Mouse (Mus musculus) neural tube, embryonic 10.5 days (tissue): ENCODE results near the gene Garnl3.

ENCODE experiments used
- DNase-seq: peaks from one replicate; pipeline ENCODE4 v3.0.0-alpha.2; 2017; ENCODE audit warnings: low spot score; ENCODE audit errors: extremely low spot score

The Garnl3 gene

DNA sequence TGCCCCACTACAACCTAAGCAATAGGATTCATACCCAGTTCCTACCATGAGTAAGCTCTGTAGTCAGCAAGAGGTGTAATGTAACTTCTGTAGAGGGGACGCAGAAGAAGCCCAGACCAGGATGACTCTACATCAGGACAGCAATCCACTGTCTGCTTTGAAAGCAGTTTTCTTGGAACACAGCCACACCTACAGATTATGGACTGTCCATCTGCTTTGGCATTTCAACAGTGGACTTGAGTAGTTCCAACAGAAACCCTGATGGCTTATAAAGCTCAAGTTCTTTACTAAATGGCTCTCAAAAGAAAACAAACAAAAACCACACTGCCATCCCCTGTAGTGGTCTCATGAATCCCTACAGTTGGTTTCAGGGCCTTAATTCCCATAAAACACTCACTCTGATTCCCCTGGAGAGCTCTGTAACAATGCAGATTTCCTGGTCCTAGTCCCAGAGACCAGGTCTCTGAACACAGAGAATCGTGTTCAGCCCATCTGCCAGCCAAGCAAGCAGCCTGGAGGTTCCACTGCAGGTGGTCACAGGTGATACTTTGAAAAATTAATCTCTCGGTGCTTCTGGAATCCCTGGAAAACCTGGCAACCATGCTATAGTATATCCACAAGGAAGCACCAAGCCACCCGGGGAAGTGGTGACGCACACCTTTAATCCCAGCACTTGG, 42.0 kb downstream of the Garnl3 start:
- DNase-seq = no peak

DNA sequence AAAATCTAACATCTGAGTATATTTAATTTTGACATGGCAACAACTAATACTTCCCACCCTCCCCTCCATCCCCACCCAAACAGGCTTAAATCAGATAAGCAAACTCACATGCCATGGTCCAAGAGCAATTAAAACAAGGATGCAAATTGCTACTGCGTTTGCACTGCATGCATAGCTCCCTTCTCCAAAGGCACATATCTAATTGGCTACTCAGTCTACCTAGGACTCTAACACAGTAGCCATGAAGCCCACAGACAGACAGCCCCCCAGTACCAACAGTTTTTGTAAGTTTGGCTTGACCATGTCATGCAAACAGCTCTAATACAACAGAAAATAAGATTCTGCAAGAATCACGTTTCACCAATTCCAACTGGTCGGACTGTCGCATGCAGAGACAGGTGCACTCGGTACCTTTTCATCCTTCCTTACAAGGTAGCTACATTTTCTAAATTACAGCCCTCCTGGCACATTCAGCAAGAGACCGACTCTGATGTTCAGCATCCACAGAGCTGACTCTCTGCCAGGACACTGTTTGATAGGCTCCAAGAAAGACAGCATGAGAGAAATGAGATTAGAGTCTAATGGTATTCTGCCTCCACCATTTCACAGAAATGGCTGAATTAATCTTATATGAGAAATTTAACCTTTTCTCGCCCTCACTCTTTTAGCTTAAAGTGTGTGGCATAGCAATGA, 44.6 kb downstream of the Garnl3 start:
- DNase-seq = no peak

DNA sequence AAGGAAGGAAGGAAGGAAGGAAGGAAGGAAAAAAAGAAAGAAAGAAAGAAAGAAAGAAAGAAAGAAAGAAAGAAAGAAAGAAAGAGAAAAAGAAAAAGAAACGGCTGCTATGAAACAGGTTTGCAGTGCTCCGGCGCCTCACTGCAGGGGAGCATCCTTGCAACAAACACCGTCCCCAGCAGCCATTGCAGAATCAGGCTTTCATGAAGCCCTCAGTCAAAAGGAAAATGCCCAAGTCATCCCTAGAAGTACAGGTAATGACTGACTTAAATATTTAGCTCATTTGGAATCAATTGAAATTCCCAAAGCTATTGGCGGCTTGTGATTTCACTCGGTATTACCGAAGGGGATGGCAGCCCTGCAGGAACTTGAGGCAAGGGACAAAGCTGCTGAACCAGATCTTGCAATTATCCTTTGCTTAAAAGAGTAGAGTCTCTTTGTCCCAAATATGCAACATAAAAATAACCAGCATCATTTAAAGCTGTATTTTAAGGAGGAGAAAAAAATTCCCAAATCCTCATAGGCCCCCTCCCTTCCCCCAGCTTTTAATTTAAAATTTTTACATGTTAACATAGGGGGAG, 45.3 kb downstream of the Garnl3 start:
- no peak for DNase-seq

DNA sequence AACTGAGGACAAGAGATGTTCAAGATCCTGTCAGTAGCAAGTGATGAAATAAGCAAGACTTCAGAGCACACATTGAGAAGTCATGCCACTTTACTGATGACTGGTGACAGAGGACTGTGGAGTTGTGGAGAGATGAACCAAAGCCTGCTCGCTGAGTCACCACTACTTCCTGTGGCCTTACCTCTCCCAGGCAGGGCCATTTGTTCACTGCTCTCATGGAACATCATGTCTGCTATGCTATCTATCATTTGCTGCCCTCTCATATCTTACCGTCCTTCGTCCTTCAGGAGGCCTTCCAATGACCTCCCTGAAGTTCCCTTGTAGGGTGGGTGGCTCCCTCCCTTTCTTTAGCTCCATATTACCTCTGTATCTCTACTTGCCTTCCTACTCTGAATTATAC, 47.2 kb downstream of the Garnl3 start:
- DNase-seq = no peak

DNA sequence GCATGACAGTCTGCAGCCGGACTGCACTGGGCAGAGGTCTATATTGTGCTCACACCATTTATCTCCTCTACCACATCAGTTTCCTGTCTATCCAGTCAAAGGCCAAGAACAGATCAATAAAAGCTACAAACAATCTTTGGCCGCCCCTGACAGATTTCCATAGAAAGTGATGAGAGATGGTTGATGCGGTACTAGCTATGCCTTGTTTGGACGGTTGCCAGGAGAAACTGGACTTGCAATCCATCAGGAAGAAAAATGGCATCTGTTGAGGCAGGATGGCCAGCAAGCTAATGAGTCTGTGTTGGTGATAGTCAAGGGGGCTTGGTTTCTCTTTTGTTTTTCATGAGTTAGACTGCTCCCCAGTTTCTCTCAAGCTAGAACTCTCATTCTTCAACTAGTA, 51.3 kb downstream of the Garnl3 start:
- DNase-seq = peak; percentile 16

DNA sequence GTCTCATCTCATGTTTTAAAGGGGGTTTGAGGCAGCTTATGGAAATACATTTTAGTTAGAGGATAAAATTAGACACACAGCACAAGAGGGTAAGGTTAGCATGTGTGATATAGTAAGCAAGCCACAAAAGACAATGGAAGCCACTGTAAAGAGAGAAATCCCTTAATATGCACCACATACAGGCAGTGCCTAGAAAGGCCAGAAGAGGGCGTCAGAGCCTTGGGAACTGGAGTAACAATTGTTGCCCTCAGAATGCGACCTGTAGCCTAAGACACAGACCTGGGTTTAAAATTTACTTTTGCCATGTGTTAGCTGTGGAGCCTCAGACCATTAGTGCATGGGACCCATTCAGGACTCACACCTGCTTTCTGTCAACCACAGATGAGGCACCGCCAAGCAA, 54.2 kb downstream of the Garnl3 start:
- peak; percentile 20 for DNase-seq

DNA sequence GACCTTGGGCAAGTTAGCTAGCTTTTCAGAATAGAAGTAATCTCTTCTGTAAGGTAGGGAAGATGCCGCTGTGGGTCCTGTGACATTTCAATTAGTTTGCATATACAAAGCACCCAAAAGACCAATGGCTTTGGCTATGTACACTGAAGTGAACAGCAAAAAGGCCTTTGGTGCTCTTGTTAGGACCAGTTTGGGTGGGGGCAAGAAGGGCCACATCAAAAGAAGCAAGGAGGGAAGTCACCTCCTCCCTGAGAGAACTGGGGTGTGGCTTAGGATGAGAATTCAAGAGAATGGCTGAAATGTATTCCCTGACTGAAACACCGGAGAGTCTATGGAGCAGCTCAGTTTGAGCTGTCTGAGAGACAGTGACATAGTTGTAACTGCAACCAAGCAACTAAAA, 56.5 kb downstream of the Garnl3 start:
- no peak for DNase-seq

DNA sequence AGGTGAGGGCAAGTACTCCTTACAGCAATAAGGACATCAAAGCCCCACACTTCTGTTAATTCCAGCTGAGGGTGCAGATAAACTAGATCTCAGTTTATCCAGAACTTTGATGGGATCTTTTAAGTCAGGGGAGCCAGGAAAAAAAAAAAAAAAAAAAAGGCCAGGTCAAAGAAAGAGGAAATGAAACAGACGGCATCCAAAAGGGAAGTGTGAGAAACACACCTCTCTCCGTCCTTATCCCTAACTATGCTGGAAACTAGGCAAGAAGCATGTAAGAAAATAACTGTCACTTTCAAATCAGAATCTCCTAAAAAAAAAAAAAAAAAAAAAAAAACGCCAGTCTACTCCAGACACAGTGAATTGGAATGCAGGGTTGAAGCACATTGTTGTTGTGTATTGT, 57.3 kb downstream of the Garnl3 start:
- no peak for DNase-seq

DNA sequence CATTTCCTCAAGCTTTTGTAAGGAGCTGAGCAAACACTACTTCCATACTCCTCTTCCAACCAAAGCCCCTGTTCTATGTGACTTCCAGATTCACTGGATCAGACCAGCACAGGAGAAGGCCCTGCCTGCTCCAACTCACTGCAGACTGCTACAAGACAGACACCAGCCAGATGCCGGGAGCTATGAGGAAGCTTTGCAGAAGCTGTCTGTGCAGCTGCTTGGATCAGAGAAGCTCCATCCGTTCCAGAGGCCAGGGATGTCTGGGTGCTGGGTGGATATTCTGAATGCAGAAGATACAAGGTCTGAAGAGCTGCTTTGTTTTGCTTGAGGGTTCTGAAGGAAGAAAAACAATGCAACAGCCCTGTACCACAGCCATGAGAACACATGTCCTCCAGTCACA, 59.1 kb downstream of the Garnl3 start:
- no peak for DNase-seq

DNA sequence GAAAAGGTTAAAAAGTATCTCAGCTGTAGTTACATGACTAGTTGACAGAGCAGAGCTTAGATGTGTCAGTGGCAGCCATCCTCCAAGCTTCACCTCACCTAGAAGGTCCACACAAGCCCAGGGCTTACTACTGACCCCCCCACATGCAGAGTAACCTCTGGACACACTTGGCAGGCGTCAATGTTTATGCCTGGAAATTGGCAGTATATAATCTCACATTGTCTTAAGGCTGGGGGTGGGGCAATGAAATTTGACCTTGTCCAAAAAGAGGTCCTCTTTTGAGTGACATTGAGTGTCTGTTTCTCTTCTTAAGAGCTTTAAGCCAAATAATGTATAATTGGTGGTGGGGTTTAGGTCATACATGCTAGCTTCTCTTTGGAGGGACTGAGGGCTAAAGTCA, 65.8 kb downstream of the Garnl3 start:
- no peak for DNase-seq

DNA sequence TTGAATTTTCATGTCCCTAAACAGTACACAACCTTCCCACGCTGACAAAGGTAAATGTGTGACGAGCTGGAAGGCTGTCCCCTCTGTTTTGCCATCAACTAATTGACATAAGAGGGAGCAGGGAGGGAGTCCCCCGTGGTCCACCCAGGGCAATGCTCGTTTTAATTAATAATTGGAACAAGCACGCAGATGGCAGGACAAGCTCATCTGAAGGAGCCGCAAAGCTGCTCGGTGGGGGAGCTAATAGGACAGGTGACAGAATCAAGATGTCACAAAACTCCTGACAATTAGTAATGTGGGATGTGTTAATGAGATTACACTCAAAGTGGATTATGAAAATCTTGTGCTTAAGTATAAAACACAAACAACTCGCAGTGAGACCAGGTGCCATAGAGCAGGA, 68.7 kb downstream of the Garnl3 start:
- DNase-seq = no peak

DNA sequence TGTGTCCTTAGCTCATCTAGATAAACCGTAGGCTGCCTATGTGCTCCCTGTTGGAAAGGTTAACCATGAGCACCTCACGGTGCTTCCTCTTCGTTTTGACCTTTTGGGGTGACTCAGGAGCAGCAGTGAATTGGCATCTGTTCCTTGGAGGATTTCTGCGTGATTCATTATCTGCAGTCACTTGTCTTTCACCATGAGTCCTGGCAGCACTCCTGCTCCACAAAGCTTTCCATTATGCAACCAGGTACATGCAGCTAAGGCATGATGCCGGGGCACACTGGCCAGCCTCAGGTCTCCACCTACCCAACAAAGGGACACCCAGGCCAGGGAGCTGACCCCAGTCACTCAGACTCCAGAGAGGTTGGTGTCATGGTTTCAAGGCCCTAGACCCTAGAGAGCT, 72.5 kb downstream of the Garnl3 start:
- no peak for DNase-seq

DNA sequence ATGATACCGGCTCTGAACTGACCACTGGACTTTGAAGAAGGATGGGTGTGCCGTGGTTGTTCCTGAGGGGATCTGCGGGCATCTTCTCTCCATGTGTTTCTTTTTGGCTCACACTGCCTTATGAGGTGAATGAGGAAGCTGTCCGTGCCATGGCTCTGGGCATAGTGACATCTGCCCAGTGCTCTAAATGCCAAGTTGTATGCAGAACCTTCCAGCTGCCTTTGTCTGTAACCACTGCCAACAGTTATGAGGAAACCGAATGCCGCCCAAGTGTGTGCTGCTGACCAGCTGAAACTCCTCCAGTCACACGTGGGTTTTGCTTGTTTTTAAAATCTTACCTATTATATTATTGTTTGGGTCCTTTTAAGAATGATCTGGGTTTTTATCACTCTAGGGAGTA, 73.9 kb downstream of the Garnl3 start:
- DNase-seq = no peak

DNA sequence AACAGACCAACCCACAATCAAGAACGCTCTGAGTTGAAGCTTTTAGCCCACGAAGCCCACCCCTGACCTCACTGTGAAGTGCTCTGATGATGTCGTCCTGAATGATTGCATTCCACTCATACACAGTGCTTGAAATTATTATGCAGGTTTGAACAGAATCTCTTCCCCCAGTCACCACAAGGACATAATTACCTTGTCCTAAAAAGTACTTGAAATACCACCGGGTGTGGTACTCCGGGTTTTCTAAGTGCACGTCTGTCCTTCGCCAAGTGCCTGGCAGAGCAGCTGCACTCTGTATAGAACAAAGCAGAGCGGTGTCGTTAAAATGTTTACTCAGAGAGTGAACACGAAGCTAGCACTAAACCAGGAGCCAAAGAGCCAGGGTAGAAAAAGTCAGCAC, 77.5 kb downstream of the Garnl3 start:
- no peak for DNase-seq

DNA sequence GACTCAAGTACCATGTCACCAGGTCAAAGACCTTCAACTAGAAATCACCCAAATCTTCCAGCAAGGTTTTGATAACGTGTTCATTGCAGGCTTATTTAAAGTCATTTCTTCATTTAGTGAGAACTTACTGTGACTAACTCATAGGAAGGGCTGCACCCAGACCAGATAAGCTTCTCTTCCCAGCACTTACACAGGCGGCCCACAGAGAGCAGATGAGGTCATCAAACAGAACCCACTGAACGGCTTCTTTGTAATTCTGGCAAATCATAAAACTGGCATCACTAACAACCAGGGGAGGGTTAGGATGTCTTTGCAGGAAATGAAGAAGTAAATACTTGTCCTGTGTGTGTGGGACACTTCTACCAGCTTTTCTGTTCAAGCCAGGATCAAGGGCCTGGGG, 84.1 kb downstream of the Garnl3 start:
- DNase-seq = no peak

DNA sequence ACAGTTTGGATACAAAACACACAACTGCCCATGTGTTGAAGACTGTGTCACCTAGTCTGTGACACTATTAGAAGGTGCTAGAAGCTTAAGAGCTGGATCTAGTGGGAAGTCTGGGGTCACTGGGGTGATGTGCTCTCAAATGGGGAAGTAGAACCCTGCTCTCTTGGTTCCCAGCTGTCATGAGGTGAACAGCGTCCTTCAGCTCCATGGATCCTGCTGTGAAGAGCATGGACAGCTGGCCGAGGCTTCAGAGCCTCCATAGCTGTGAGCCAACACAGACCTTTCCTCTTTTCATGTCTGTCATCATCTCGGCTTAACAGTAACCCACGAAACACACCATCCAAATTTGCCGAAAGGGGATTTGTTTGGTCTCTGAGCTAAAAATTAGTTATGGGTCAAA, 84.5 kb downstream of the Garnl3 start:
- DNase-seq = no peak

DNA sequence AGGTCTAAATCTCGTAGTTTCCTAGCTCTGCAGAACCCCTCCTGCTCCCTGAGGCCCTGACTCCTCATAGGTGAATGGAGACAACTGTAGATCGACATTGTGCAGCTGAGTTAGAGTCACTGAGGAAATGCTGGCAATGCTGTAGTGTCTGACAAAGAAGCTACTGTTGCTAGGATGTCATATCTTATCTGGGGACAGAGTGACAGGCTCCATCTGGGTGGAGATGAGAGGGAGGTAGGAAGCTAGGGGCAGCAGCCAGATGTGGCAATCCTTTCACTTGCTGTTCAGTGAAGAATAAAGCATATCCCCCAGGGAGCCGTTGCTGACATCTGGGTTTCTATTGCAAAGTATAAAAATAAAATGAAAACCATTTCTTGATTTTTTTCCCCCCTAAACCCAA, 85.6 kb downstream of the Garnl3 start:
- no peak for DNase-seq

DNA sequence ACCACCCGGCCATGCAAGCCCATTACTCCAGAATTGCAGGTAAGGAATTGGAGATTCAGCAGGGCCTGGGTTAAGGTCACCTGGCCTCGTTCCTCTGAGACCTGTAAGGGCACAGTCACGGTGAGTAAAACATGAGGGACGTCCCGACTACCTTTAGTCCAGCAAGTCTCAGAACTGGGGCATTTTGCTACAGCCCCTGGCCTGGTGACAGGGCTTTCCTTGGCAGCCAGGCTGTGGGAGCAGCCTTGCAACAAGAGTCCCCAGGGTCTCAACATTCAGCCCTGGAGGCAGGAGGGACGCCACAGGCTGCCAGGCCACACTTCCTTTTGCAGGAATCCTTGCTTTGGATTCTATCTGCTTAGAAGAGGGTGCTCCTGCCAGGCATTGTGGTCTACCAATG, 88.7 kb downstream of the Garnl3 start:
- DNase-seq = no peak

DNA sequence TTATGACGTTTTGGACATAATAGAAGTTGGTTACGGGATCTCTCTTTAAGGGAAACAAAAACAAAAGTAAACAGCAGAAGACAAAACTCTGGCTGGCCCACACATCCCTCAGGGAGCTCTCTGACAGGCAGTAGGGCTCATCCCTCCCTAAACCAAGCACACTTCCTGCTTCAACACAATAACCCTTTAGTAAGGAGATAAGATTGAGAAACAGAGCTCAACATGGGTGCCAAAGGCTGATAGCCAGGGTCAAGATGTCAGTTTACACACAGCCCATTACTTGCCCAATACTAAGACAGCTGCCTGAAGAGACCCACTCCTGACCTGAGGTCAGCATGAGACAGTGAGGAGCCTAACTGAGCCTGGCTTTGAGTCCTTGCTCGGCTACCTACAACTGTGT, 89.9 kb downstream of the Garnl3 start:
- DNase-seq = no peak

DNA sequence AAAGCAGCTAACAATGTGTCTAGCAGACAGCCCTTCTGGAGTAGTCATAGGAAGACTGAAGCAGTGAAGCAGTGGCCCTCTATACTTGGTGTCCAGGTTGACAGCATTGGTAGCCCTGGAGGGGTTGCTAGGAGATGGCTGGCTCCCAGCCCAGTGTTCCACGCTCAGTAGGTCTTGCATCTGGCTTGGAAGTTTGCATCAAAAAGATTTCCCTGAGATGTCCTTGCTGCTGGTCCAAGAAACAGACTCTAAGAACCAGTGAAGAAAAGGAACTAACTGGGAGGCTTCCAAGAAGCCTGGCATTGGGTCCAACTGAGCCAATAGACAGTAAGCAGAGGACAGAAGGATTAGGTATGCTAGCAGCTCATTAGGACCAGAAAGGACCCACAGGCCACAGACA, 94.0 kb downstream of the Garnl3 start:
- DNase-seq = no peak

DNA sequence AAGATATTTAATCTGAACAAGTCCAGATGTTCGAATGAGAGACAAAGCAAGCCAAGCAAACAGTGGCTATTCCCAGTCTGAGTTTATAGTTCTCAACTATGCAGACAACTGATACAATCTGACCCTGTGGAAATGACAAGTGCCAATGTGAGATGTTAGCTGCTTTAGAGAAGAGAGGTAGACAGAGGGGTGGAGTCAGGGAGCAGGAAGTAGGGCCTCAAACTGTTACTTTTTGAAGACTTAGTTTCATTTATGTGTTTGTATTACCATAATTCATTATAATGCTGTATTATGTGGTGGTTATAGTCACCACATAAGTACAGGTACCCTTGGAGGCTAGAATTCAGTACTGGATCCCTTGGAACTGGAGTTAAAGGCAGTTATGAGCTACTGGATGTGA, 96.2 kb downstream of the Garnl3 start:
- DNase-seq = no peak

DNA sequence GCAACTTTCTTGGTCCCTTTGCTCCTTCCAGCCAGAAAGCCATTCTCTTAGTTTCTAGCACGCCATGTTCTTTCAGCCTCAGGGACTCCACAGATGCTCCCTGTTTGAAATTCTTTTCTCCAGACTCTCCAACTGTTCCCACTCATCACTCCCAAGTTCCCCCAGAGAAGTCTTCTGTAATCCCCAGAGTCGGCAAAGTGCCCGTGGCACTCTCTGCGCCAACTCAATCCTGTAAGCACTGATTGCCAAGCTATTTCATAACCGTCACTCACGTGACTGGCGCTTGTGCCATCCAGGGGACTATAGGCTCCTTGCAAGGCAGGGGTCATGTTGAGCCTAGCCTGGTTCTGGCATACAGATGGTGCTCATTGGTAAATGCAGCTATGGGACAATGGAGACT, 98.2 kb downstream of the Garnl3 start:
- DNase-seq = no peak

DNA sequence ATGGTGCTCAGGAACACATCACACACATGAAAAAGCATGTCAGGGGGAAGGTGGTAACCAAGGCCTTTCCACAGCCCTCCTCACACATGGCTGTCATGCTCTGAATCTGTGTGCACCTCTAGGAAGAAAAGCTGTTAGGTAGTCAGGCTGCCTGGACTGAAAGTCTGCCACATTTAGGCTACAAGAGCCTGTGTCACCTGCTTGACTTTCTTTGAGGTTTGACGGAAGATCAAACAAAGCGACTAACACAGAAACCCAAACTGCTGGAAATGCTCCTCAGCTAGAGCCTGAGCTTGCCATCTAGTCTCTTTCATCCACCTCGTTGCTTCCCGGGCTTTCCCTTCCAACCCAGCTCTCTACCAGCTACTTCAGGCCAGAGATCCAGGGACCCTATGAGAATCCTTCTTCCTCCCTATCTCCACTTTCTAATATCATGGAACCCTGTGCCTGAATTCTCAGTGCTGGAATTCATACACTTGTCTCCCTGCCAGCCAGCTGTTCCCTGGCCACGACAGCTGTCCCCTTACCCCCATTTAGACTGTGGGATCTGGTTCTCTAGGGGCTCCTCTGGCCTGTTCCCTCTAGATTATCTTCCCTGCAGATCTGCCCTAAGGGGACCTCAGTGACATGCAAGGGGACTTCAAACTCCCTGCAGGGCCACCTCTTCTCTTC, 98.9 kb downstream of the Garnl3 start:
- no peak for DNase-seq
